Mouse (Mus musculus): Measurements from ENCODE around the gene Zfp655. TPM values are rescaled to one million over a fixed set of nuclear protein-coding genes. Genes with fewer than 3 reads are reported as not detected.

The Zfp655 gene
- 20.9 and 21.4 TPM in 2 replicates for polyA plus RNA-seq (2012; rRNA removed)

GRCm38 (mm10) chr5:145231367-145231871, at the start of gene Zfp655:
Zfp655 (plus strand) TSS chr5:145231715.
- peak; percentile 88; the same call in 1 of the 2 replicates for TF ChIP-seq POLR2A (IDR thresholded peaks at IDR 0.05; ENCODE audit: borderline replicate concordance, extremely low read depth, insufficient read depth, insufficient read length, poor library complexity, severe bottlenecking)
- TF ChIP-seq CTCF (IDR thresholded peaks at IDR 0.05; ENCODE audit: borderline replicate concordance, extremely low read depth, insufficient read depth, insufficient read length) = no peak
- peak; percentile 98 for DNase-seq (ENCODE audit: low read depth)

GRCm38 (mm10) chr5:145185244-145185643, 46.3 kb upstream of the Zfp655 start:
- DNase-seq (ENCODE audit: low read depth) = no peak
- TF ChIP-seq POLR2A (IDR thresholded peaks at IDR 0.05; ENCODE audit: borderline replicate concordance, extremely low read depth, insufficient read depth, insufficient read length, poor library complexity, severe bottlenecking) = no peak
- no peak for TF ChIP-seq CTCF (IDR thresholded peaks at IDR 0.05; ENCODE audit: borderline replicate concordance, extremely low read depth, insufficient read depth, insufficient read length)

GRCm38 (mm10) chr5:145189416-145189815, 42.1 kb upstream of the Zfp655 start:
- TF ChIP-seq CTCF (IDR thresholded peaks at IDR 0.05; ENCODE audit: borderline replicate concordance, extremely low read depth, insufficient read depth, insufficient read length) = no peak
- no peak for TF ChIP-seq POLR2A (IDR thresholded peaks at IDR 0.05; ENCODE audit: borderline replicate concordance, extremely low read depth, insufficient read depth, insufficient read length, poor library complexity, severe bottlenecking)
- DNase-seq (ENCODE audit: low read depth) = no peak

- TF ChIP-seq POLR2A (IDR thresholded peaks at IDR 0.05; ENCODE audit: borderline replicate concordance, extremely low read depth, insufficient read depth, insufficient read length, poor library complexity, severe bottlenecking) = no peak
- no peak for TF ChIP-seq CTCF (IDR thresholded peaks at IDR 0.05; ENCODE audit: borderline replicate concordance, extremely low read depth, insufficient read depth, insufficient read length)
- peak; percentile 2 for DNase-seq (ENCODE audit: low read depth)
Observed at GRCm38 (mm10) chr5:145190373-145190772, 41.1 kb upstream of the Zfp655 start.

GRCm38 (mm10) chr5:145190875-145191798, 40.4 kb upstream of the Zfp655 start:
- DNase-seq (ENCODE audit: low read depth) = peak; percentile 98
- TF ChIP-seq POLR2A (IDR thresholded peaks at IDR 0.05; ENCODE audit: borderline replicate concordance, extremely low read depth, insufficient read depth, insufficient read length, poor library complexity, severe bottlenecking) = peak; percentile 15; the same call in 1 of the 2 replicates
- no peak for TF ChIP-seq CTCF (IDR thresholded peaks at IDR 0.05; ENCODE audit: borderline replicate concordance, extremely low read depth, insufficient read depth, insufficient read length)

- TF ChIP-seq POLR2A (IDR thresholded peaks at IDR 0.05; ENCODE audit: borderline replicate concordance, extremely low read depth, insufficient read depth, insufficient read length, poor library complexity, severe bottlenecking) = no peak
- no peak for TF ChIP-seq CTCF (IDR thresholded peaks at IDR 0.05; ENCODE audit: borderline replicate concordance, extremely low read depth, insufficient read depth, insufficient read length)
- DNase-seq (ENCODE audit: low read depth) = no peak
Observed at GRCm38 (mm10) chr5:145191962-145192361, 39.6 kb upstream of the Zfp655 start, which contains the start of gene Atp5j2. Atp5j2 (minus strand) TSS chr5:145192062.

GRCm38 (mm10) chr5:145200387-145200786, 31.1 kb upstream of the Zfp655 start:
- DNase-seq (ENCODE audit: low read depth) = no peak
- TF ChIP-seq CTCF (IDR thresholded peaks at IDR 0.05; ENCODE audit: borderline replicate concordance, extremely low read depth, insufficient read depth, insufficient read length) = no peak
- no peak for TF ChIP-seq POLR2A (IDR thresholded peaks at IDR 0.05; ENCODE audit: borderline replicate concordance, extremely low read depth, insufficient read depth, insufficient read length, poor library complexity, severe bottlenecking)

GRCm38 (mm10) chr5:145201321-145201991, 30.1 kb upstream of the Zfp655 start, which contains the start of gene Zkscan14:
Zkscan14 (minus strand) TSS chr5:145201868.
- TF ChIP-seq CTCF (IDR thresholded peaks at IDR 0.05; ENCODE audit: borderline replicate concordance, extremely low read depth, insufficient read depth, insufficient read length) = no peak
- peak; percentile 12; the same call in 1 of the 2 replicates for TF ChIP-seq POLR2A (IDR thresholded peaks at IDR 0.05; ENCODE audit: borderline replicate concordance, extremely low read depth, insufficient read depth, insufficient read length, poor library complexity, severe bottlenecking)
- DNase-seq (ENCODE audit: low read depth) = peak; percentile 97

GRCm38 (mm10) chr5:145202446-145202845, 29.1 kb upstream of the Zfp655 start:
- TF ChIP-seq POLR2A (IDR thresholded peaks at IDR 0.05; ENCODE audit: borderline replicate concordance, extremely low read depth, insufficient read depth, insufficient read length, poor library complexity, severe bottlenecking) = no peak
- TF ChIP-seq CTCF (IDR thresholded peaks at IDR 0.05; ENCODE audit: borderline replicate concordance, extremely low read depth, insufficient read depth, insufficient read length) = no peak
- DNase-seq (ENCODE audit: low read depth) = no peak

- peak; percentile 57; the same call in 1 of the 2 replicates for TF ChIP-seq POLR2A (IDR thresholded peaks at IDR 0.05; ENCODE audit: borderline replicate concordance, extremely low read depth, insufficient read depth, insufficient read length, poor library complexity, severe bottlenecking)
- TF ChIP-seq CTCF (IDR thresholded peaks at IDR 0.05; ENCODE audit: borderline replicate concordance, extremely low read depth, insufficient read depth, insufficient read length) = peak; percentile 3; the same call in 1 of the 2 replicates
- DNase-seq (ENCODE audit: low read depth) = peak; percentile 100
Observed at GRCm38 (mm10) chr5:145203936-145204691, 27.4 kb upstream of the Zfp655 start, which contains the start of gene Zkscan5. Zkscan5 (plus strand) TSS chr5:145204562.

Data from brain, embryonic 14.5 days (tissue).